Mouse (Mus musculus) brain, embryonic 14.5 days (tissue): Measurements from ENCODE around the gene Fam169b.

Experiments used
- CTCF ChIP-seq: fragments of 200-500 bp; IDR thresholded peaks from 2 replicates; pipeline ENCODE4 v1.5.1; 2012; ENCODE audit warnings: inconsistent platforms, mild to moderate bottlenecking, moderate library complexity, borderline replicate concordance; ENCODE audit not compliant: insufficient read depth, insufficient read length; ENCODE audit errors: extremely low read depth
- POLR2A ChIP-seq: fragments of 200-500 bp; IDR thresholded peaks from 2 replicates; pipeline ENCODE4 v1.6.1; 2012; ENCODE audit warnings: mild to moderate bottlenecking, inconsistent platforms, borderline replicate concordance; ENCODE audit not compliant: poor library complexity, insufficient read depth, insufficient read length, severe bottlenecking; ENCODE audit errors: extremely low read depth

GRCm38 (mm10) chr7:68259523-68260081 is 14.0 kb upstream of the Fam169b start:
- no peak for TF ChIP-seq CTCF
- TF ChIP-seq POLR2A = no peak
